ENCODE assay signal across 15 mouse cellular contexts in genomic region chr13:46545081-46545480, GRCm38 (mm10). TPM values are rescaled to one million over a fixed set of nuclear protein-coding genes. Genes with fewer than 3 reads are reported as not detected.
DNase-seq lines count a peak whose midpoint lies in the region; ATAC-seq and TF ChIP-seq lines count a peak whose summit lies in the region.
"Had no signal": no experiment of that assay in that cellular context is flagged by ENCODE, and none has a peak within 500 bp of the region (broad histone marks: within the 10 kb centered on the region; RNA-seq: fewer than 3 reads in every experiment).

No protein-coding gene starts in this region.

- peak overlapping the region; percentile 21; the same call in 1 of the 2 replicates for H3K4me2 ChIP-seq in hindbrain, embryonic 13.5 days
- no peak overlapping the region for H3K4me2 ChIP-seq in midbrain, embryonic 16.5 days (ENCODE audit: low read length)
- H3K4me2 ChIP-seq: limb, embryonic 13.5 days had no signal

- H3K9ac ChIP-seq in hindbrain, embryonic 13.5 days = no peak overlapping the region
- no peak overlapping the region for H3K9ac ChIP-seq in midbrain, embryonic 16.5 days (ENCODE audit: low read depth, low read length)
- no peak overlapping the region for H3K9ac ChIP-seq in heart, adult 2 months (ENCODE audit: low read depth, low read length)
- H3K9ac ChIP-seq: limb, embryonic 13.5 days had no signal

- no peaks in the 10 kb centered on the region for H3K79me2 ChIP-seq in heart, adult 2 months (replicated peaks; ENCODE audit: control insufficient read depth, insufficient read depth, low read length)

- TF ChIP-seq POLR2A in heart, adult 2 months (IDR thresholded peaks at IDR 0.05; ENCODE audit: insufficient read depth, low read depth, low read length) = no peak

- no peak for TF ChIP-seq CTCF in heart, adult 2 months (IDR thresholded peaks at IDR 0.05)

- no peaks in the 10 kb centered on the region for H3K27me3 ChIP-seq in embryonic facial prominence, embryonic 10.5 days (replicated peaks; ENCODE audit: low read depth, poor library complexity, severe bottlenecking)
- H3K27me3 ChIP-seq in hindbrain, embryonic 13.5 days = no peaks in the 10 kb centered on the region
- H3K27me3 ChIP-seq in midbrain, embryonic 16.5 days (ENCODE audit: control insufficient read depth, insufficient read depth, low read depth, low read length) = no peaks in the 10 kb centered on the region
- no peaks in the 10 kb centered on the region for H3K27me3 ChIP-seq in heart, adult 2 months (ENCODE audit: control insufficient read depth, insufficient read depth, low read length)

- H3K4me1 ChIP-seq in embryonic facial prominence, embryonic 10.5 days = peaks cover 18% of the 10 kb centered on the region; the same call in 1 of the 2 replicates
- peaks cover 44% of the 10 kb centered on the region for H3K4me1 ChIP-seq in hindbrain, embryonic 13.5 days (replicated peaks)
- peaks cover 24% of the 10 kb centered on the region for H3K4me1 ChIP-seq in midbrain, embryonic 16.5 days (ENCODE audit: control insufficient read depth, insufficient read depth, low read length)
- H3K4me1 ChIP-seq in heart, adult 2 months (ENCODE audit: control insufficient read depth, insufficient read depth, low read length) = peaks cover 3% of the 10 kb centered on the region; the same call in 1 of the 2 replicates
- H3K4me1 ChIP-seq: limb, embryonic 13.5 days had no signal

- H3K4me3 ChIP-seq in embryonic facial prominence, embryonic 10.5 days = no peak overlapping the region
- no peak overlapping the region for H3K4me3 ChIP-seq in hindbrain, embryonic 13.5 days
- H3K4me3 ChIP-seq in midbrain, embryonic 16.5 days (ENCODE audit: low read depth, low read length) = no peak overlapping the region
- H3K4me3 ChIP-seq in heart, adult 2 months = no peak overlapping the region
- H3K4me3 ChIP-seq: limb, embryonic 13.5 days had no signal

- no peak for TF ChIP-seq EP300 in heart, adult 2 months (IDR thresholded peaks at IDR 0.05; ENCODE audit: insufficient read depth, low read depth, low read length)

- no peak overlapping the region for H3K27ac ChIP-seq in embryonic facial prominence, embryonic 10.5 days (replicated peaks)
- peak overlapping the region; percentile 59 for H3K27ac ChIP-seq in hindbrain, embryonic 13.5 days
- peak overlapping the region; percentile 45 for H3K27ac ChIP-seq in midbrain, embryonic 16.5 days (ENCODE audit: low read length)
- no peak overlapping the region for H3K27ac ChIP-seq in heart, adult 2 months
- H3K27ac ChIP-seq: limb, embryonic 13.5 days had no signal

- peak; percentile 48 for DNase-seq in Muller cell, postnatal 12 days (ENCODE audit: inconsistent ontology term)
- peak; percentile 18 for DNase-seq in embryonic facial prominence, embryonic 10.5 days (ENCODE audit: low spot score)
- no peak for DNase-seq in kidney, postnatal 14 days
- DNase-seq in heart, adult 2 months = no peak
- DNase-seq: adrenal gland, adult 8-10 months; B cell, adult 2 months; kidney, adult 11 months; kidney, postnatal 4 days; lung, adult 18-20 months; right cerebral cortex, adult 18-20 months had no signal

- H3K36me3 ChIP-seq in embryonic facial prominence, embryonic 10.5 days (replicated peaks) = no peaks in the 10 kb centered on the region
- no peaks in the 10 kb centered on the region for H3K36me3 ChIP-seq in hindbrain, embryonic 13.5 days
- H3K36me3 ChIP-seq in midbrain, embryonic 16.5 days (ENCODE audit: control insufficient read depth, insufficient read depth, low read length) = no peaks in the 10 kb centered on the region
- H3K36me3 ChIP-seq in heart, adult 2 months (ENCODE audit: control insufficient read depth, insufficient read depth, low read length) = peaks cover 4% of the 10 kb centered on the region; the same call in 1 of the 2 replicates
- H3K36me3 ChIP-seq: limb, embryonic 13.5 days had no signal

- ATAC-seq in hindbrain, embryonic 13.5 days (ENCODE audit: low FRiP score) = no peak
- no peak for ATAC-seq in midbrain, embryonic 16.5 days
- ATAC-seq in cerebellum, adult (ENCODE audit: insufficient number of reproducible peaks, low FRiP score, low TSS enrichment) = no peak
- no peak for ATAC-seq in monocyte, adult 5-6 weeks (replicated peaks; ENCODE audit: insufficient number of reproducible peaks, low FRiP score, low TSS enrichment, poor library complexity, severe bottlenecking)

- intact Hi-C loops in heart, adult 2 months (cut with DNase I) = no loop called here

- H3K9me3 ChIP-seq in embryonic facial prominence, embryonic 10.5 days = no peaks in the 10 kb centered on the region
- H3K9me3 ChIP-seq in hindbrain, embryonic 13.5 days = no peaks in the 10 kb centered on the region
- H3K9me3 ChIP-seq in midbrain, embryonic 16.5 days (replicated peaks; ENCODE audit: control insufficient read depth, low read length, poor library complexity, severe bottlenecking) = no peaks in the 10 kb centered on the region
- H3K9me3 ChIP-seq: limb, embryonic 13.5 days had no signal

- WGBS in embryonic facial prominence, embryonic 10.5 days = 33% methylated on average over 9 of the region's 9 CpGs
- 9% methylated on average over 9 of the region's 9 CpGs for WGBS in hindbrain, embryonic 13.5 days
- 7% methylated on average over 9 of the region's 9 CpGs for WGBS in midbrain, embryonic 16.5 days
- 67% methylated on average over 9 of the region's 9 CpGs for WGBS in heart, adult 2 months

RNA-seq across cellular contexts. Expression of gene Cap2, which starts 43.4 kb away (rescaled TPM):
- polyA plus RNA-seq in embryonic facial prominence, embryonic 10.5 days (2016; fragmentation: Nextera tagmentation; extraction: Ambion mirVana) = 3.9 and 4.2 TPM in 2 replicates
- 5.6 and 6.3 TPM in 2 replicates for polyA plus RNA-seq in hindbrain, embryonic 13.5 days (2015; fragmentation: Nextera tagmentation; extraction: Ambion mirVana)
- polyA plus RNA-seq in midbrain, embryonic 16.5 days (2015; fragmentation: Nextera tagmentation; extraction: Ambion mirVana) = 15.9 and 16.2 TPM in 2 replicates
- total RNA-seq in monocyte, adult 5-6 weeks (2017) = 1.1 TPM in 1 of 3 replicates, not detected in the others
- 100 to 1,000 TPM; 135 to 147 TPM for total RNA-seq in heart, adult 2 months (2021)
- 115 and 143 TPM in 2 replicates for polyA plus RNA-seq in heart, adult 2 months (2012; rRNA removed)

Comparison
In these comparisons a context has a peak if more than half of its experiments do, and no peak if none do; other contexts are left out.
1. DNase-seq: peak in Muller cell, postnatal 12 days (single experiment) and embryonic facial prominence, embryonic 10.5 days (single experiment); none in kidney, postnatal 14 days (single experiment) and heart, adult 2 months (0 of 2).
2. H3K27ac ChIP-seq: peak in hindbrain, embryonic 13.5 days (single experiment) and midbrain, embryonic 16.5 days (single experiment); none in embryonic facial prominence, embryonic 10.5 days (single experiment) and heart, adult 2 months (single experiment).